Mouse (Mus musculus) frontal cortex, postnatal 36 days (tissue): ENCODE results near the gene Cfap43.
A peak's percentile ranks its signal among the peaks of the same experiment; 100 is the strongest.
"Not testable (repeated sequence)": the region's sequence is repeated elsewhere in the genome, so short reads cannot be mapped to it uniquely, and the experiment has no call there.

ENCODE experiments used
- DNase-seq, 2 experiments: peaks; one replicate each; pipeline ENCODE4 v3.0.0; 2022; ENCODE audit warnings: low spot score in 2 of 2

Gene Cfap43

GRCm38 (mm10) chr19:47853951-47854795 is 64.9 kb downstream of the Cfap43 start:
- DNase-seq = peak in 1 of 2 experiments; percentile 7

DNA sequence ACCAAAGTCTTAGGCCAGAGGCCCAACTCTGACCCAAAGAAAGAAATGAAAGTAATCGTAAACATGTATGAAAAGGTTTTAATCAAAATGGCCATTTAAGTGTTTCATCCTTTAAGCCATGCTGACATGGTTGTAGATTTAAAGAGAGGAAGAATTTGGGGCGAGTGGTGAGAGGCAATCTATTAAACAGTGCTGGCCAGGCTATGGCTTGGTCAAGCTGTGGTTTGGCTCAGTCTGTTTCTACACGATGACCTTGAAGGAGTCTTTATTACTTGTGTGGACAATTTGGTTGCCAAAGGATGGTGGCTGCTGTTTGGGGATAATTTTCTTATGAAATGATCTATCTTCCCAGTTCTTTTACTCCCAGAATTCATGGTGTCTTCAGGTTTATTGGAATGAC is 66.0 kb downstream of the Cfap43 start:
- DNase-seq = no peak

DNA sequence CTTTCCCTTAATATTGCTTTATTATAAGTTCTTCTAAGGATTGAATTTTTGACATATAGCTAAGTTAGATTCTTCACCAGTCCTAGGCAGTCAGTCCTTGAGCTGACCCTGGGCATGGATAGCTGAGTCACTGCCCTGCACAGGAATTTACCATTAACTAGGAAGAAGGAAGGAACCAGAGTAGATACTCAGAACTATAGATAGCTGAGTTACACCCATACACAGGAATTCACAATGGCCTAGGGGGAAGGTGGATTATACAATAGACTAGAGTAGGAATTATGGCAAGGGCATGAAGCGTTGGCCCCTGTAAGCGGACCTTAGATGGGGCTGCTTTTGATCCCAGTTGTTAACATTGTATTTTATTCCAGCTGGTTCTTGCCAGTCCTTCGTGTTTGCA is 67.0 kb downstream of the Cfap43 start:
- DNase-seq = not testable (repeated sequence)

DNA sequence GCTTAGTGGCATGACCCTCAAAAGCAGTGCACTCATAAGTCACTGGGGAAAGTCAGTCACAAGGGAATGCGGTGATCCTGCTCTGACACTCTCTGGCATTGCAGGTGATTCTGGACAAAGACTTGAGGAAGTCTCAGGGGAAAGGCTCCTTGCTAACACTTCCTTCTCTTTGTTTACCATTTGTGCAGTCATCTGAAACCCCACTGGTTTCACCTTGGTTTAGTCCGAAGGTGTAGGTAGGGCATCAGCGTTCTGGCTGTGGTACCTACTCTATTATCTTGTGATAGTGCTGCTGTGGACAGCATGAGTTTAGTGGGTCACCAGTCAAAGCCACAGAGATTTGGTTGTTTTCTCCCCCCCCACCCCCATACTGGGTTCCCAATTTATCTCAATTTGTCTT is 69.4 kb downstream of the Cfap43 start:
- DNase-seq = no peak

GRCm38 (mm10) chr19:47841234-47841633 is 77.9 kb downstream of the Cfap43 start:
- DNase-seq = not testable (repeated sequence)

GRCm38 (mm10) chr19:47837527-47837901 is 81.6 kb downstream of the Cfap43 start:
- no peak for DNase-seq

DNA sequence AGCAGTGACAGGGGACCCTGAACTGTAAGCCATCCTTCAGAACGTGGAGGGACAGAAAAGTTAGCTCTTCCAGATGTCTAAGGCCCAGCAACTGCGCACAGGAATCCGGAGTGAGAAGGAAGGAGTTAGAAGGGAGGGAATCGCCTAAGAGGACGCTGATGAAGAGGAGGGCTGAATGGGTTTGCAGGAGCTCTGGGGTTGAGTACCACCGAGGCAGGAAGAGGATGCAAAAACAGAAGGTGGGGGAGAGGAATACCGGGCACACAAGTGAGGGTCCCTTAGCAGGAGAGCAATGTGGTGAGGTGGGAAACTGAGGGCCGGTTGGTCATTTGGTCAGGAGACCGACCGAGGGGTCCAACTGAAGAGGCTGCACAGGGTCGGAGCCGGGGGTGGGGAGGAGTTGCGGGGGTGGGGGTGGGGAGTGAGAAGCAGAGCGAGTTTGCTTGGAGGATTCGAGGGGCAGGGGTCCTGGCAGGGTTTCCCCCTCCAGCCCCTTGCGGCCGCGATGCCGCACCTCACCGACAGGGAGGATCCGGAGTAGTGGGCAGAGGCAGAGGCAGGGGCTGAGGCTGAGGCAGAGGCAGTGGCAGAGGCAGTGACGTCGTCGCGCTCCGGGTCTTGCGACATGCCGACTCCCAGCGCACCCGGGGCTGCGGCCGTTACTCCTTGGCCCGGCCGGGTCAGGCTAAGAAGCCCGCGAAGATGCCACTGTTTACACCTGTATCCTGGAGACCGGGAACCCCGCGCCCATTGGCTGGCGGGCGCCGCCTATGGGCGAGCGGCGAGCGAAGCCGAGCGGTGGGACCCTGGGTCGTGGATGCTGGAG is 82.2 kb downstream of the Cfap43 start:
- peak; percentile 40 to 68 for DNase-seq

DNA sequence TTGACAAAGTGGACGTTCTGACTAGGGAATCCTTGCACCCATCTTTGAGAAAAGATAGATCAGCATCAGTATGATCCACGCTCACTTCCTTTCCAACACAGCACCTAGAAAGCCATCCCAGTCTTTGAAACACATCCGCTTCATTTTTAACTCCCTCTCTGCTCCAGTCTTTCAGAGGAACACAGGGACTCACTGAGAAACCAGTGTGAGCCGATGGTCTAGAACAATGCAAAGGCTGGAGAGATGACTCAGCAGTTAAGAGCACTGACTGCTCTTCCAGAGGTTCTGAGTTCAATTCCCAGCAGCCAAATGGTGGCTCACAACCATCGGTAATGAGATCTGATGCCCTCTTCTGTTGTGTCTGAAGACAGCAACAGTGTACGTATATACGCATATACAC is 83.3 kb downstream of the Cfap43 start:
- DNase-seq = no peak

DNA sequence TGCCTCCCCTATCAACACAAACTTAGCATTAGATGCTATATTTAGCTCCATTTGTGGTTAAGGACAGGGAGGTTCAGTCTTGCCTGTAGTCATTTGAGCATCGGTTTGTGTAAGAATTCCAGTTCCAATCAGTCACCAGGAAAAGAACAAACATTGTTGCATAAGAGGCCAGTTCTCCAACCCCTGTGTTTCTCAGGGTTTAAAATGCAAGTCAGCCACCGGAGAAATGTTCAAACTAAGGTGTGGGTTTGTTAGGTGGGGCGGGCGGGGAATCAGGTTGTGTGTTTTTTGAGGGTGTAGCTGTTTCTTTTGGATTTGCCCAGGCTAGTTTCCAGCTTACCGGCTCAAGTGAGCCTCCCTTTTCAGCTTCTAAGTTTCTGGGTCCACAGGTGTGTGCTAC is 84.5 kb downstream of the Cfap43 start:
- DNase-seq = no peak

GRCm38 (mm10) chr19:47832316-47832715 is 86.8 kb downstream of the Cfap43 start:
- DNase-seq = no peak

DNA sequence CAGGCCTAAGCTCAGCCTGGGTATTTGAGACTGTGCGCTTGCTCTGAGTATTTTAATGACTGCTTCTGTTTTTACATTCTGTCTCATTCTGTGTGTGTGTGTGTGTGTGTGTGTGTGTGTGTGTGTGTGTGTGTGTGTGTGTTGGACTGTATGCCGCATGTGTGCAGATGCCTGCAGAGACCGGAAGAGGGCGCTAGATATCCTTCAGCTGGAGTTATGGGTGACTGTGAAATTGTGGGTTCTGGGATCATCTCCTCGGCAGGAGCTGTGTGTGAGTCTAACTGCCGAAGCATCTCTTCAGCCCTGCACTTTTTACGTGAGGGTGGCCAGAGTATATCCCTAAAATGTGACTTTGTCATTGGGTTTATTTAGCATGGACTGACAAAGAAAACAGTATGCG is 88.0 kb downstream of the Cfap43 start:
- no peak for DNase-seq

GRCm38 (mm10) chr19:47829913-47830450 is 89.1 kb downstream of the Cfap43 start:
- DNase-seq = no peak

GRCm38 (mm10) chr19:47824026-47824425 is 95.1 kb downstream of the Cfap43 start:
- DNase-seq = no peak

DNA sequence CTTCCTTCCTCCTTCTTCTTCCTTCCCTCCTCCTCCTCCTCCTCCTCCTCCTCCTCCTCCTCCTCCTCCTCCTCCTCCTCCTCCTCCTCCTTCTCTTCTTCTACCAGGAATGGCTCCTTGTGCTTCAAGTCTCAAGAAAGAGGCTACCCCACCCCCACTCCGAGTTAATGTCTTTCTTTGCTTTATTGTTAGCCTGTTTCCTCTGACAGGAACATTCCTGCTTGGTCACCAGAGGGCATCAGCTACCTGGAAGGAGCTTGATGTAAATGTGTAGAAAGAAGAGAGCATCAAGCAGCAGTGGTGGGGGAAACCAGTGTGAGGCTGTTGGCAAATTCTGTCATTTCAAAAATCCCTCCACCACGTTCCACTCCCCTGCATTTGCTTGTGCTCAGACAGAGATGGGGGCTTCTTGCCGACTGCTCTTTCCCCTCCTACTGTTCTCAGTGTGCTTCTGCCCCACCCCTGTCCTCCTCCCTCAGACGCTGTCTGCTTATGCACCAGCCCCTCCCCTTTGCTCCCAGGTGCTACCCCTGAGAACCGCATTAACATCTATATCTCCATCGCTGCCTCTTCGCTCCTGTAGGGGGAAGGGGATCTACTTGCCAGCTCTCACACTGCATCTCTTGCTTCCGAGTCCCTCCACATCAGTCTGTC is 96.8 kb downstream of the Cfap43 start:
- DNase-seq = no peak

DNA sequence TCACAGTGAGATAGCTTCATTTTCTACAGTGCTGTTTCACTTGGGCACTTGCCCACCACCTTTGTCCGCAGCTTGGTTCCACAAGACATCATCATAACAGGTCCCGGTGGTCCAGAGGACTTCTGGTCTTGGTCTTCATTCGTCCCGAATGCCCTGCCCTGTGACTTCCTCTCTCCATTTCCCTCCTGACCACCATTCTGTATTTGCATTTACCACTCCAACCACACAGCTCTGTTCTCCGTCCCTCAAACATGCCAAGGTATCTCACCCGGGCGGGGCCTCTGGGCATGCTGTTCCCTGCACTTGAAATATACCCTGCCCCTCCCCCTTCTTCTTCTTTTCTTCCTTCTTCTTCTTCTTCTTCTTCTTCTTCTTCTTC is 97.6 kb downstream of the Cfap43 start:
- DNase-seq = no peak

DNA sequence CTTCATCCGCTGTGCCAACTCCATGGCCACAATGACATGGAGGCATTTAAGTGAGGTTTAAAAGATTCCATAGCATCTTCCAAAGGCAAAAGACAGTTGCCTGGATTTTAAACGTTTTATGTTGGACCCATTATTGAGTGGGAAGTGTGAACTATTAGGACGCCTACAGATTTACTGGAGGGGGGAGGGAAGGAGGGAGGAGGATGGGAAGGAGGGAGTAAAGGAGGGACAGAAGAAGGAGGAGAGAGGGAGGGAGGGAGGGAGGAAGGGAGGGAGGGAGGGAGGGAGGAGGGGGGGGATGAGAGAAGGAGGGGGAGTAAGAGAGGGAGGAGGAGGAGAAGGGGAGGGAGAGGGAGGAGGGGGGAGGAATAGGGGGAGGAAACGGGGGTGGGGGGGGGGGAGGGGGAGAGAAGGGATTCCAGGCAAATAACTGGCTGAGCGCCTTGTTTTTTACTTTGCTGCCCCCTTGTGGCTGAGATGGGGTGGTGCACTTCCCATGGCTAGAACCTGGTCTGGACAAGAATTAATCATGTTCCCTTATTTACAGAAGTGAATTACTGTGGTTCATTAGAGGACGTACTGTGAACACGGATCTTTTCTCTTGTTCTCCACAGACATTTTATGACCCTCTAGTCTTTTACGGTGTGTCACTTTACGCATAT is 98.1 kb downstream of the Cfap43 start:
- DNase-seq = peak; percentile 65 to 78

DNA sequence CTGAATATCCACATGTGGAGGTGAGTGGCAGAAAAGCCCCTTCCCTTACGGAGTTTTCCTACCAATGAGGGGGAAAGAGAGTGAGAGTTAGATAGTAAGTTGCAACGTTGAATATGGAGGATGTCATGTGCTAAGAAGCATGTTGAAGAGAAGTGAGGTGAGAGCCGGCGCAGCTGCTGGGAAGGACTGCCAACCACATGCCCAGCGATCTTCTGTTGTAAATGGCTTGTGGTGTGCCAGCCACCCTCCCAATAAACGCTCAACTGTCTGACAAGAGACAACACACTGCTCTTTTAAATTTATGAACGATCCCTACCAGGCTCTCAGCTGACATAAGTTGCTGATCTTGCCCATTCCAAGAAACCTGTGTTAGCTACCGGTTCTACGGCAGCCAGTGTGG is 101.4 kb downstream of the Cfap43 start:
- DNase-seq = no peak

- no peak for DNase-seq
Observed at GRCm38 (mm10) chr19:47814721-47815120, 104.4 kb downstream of the Cfap43 start.

DNA sequence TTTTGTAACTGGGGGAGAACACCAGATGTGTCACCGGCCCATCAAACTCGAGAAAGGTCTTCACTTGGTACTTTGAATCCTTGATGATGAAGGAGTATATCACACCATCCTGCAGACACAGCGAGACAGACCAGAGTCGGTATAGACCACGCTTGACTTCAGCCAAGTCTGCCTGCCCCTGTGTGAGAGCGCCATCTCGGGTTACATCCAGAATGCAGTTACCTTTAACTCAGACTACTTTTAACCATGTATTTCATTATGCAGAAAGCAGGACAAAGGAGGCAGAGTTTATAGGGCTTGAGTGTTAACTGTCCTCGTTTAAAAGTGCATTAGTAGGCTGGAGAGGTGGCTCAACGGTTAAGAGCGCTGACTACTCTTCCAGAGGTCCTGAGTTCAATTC is 107.0 kb downstream of the Cfap43 start:
- no peak for DNase-seq

- DNase-seq = no peak
Observed at GRCm38 (mm10) chr19:47798583-47798982, 120.5 kb downstream of the Cfap43 start.

DNA sequence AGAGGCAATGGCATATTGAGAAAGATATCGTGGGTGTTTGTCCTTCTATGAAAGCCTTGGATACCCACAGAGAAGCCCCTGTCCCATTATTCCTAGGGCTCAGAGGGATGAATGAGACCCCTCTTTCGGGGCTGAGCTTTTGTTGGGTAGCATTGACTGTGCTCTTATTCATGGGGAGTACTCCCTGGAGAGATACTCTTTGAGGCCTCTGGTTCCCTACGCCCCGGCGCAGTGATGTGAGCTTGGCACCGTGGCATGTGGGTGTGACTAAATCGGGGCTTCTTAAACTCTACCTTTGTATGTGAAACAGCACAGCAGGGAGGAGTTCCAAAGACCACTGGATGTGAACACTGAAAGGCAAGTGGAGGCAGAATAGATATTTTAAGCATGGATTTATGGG is 122.4 kb downstream of the Cfap43 start:
- no peak for DNase-seq
